Mouse (Mus musculus): ENCODE data around the gene Snx29.

- no peak for TF ChIP-seq RAD21 (IDR thresholded peaks at IDR 0.05; ENCODE audit: low read depth, low read length)
- no peak for TF ChIP-seq POLR2A (IDR thresholded peaks at IDR 0.05; ENCODE audit: low read depth, low read length)
- no peak for TF ChIP-seq MYC (IDR thresholded peaks at IDR 0.05; ENCODE audit: low read depth, low read length)
- TF ChIP-seq ZC3H11A (IDR thresholded peaks at IDR 0.05; ENCODE audit: low read depth, low read length), result no peak
- TF ChIP-seq ETS1 (conservative IDR thresholded peaks at IDR 0.05; ENCODE audit: low read depth, low read length), result no peak
- no peak for TF ChIP-seq CTCF (conservative IDR thresholded peaks at IDR 0.05 in 1 of 2, IDR thresholded peaks at IDR 0.05 in 1 of 2; ENCODE audit: low read depth in 2 of 2, low read length in 2 of 2)
- no peak for TF ChIP-seq MAX (IDR thresholded peaks at IDR 0.05; ENCODE audit: low read length)
- TF ChIP-seq NRF1 (IDR thresholded peaks at IDR 0.05; ENCODE audit: low read depth, low read length), result no peak
- TF ChIP-seq TBP (conservative IDR thresholded peaks at IDR 0.05; ENCODE audit: low read depth, low read length), result no peak
- TF ChIP-seq USF1 (IDR thresholded peaks at IDR 0.05; ENCODE audit: low read depth, low read length), result no peak
- no peak for TF ChIP-seq CHD2 (IDR thresholded peaks at IDR 0.05; ENCODE audit: low read length)
These were observed 82.5 kb downstream of the Snx29 start for GRCm38 (mm10) chr16:11405193-11405592.

Data from CH12.LX (cell line).